Mouse (Mus musculus) lung, postnatal 0 days (tissue): ENCODE measurements at regions not wholly inside any gene's neighbourhood (a gene's known extent, or its start where the extent isn't known, plus 50 kb on each side); places are given as distances from the start of the nearest gene placed in this dataset.

Experiments
- CTCF ChIP-seq: IDR thresholded peaks from 2 replicates; pipeline ENCODE4 v1.5.1; 2016; ENCODE audit warnings: antibody characterized with exemption, mild to moderate bottlenecking
- EP300 ChIP-seq: IDR thresholded peaks from 2 replicates; pipeline ENCODE4 v1.6.1; 2016; ENCODE audit warnings: antibody characterized with exemption, mild to moderate bottlenecking, control low read depth

GRCm38 (mm10) chr2:30718741-30719381 lies 84.6 kb downstream of the 1700001O22Rik start:
- no peak for TF ChIP-seq CTCF
- 0 out of 2 replicates have a peak, but pooled peaks have one; percentile 2 for TF ChIP-seq EP300
